Mouse (Mus musculus): ENCODE results near the gene Pdzk1ip1. TPM values are rescaled to one million over a fixed set of nuclear protein-coding genes. Genes with fewer than 3 reads are reported as not detected.

The Pdzk1ip1 gene
- total RNA-seq, 2 experiments from 2014 or later, result not detected

DNA sequence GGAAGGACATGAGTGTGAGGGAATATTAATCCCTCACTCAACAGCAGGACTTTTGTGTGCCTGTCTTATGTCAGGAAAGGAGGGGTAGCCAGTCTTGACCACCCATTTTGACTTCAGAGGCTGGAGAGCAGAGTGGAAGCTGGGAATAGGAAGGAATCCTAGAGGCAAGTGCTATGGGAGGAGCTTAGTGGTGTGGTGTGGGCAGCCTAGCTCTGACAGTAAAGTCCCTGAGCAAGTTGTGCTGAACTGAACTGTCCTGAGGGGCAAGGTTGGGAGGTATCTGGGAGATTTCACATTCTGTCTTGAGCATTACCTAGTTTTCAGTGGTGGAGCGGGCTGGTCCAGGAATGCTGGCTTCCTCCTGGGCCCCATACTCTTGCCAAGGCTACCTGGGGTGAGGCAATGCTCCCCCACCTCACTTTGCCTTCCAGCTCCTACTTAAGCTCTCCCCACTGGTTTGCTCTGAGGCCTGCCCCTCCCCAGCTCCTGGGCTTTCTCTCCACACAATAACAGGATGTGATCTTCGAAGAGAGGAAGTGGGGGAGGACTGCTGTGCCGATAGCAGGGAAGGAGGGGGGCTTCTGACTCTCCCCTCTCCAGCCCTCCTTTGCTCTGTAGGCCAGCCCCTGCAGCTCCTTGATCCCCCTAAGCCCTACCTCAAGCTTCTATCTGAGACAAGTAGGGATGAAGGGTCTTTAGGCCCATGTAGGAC, 13.1 kb upstream of the Pdzk1ip1 start:
- DNase-seq, result peak in 1 of 2 experiments; percentile 34

- peak in 1 of 2 experiments; percentile 41 for DNase-seq
These were observed 9.4 kb upstream of the Pdzk1ip1 start for GRCm38 (mm10) chr4:115078892-115079820.

DNA sequence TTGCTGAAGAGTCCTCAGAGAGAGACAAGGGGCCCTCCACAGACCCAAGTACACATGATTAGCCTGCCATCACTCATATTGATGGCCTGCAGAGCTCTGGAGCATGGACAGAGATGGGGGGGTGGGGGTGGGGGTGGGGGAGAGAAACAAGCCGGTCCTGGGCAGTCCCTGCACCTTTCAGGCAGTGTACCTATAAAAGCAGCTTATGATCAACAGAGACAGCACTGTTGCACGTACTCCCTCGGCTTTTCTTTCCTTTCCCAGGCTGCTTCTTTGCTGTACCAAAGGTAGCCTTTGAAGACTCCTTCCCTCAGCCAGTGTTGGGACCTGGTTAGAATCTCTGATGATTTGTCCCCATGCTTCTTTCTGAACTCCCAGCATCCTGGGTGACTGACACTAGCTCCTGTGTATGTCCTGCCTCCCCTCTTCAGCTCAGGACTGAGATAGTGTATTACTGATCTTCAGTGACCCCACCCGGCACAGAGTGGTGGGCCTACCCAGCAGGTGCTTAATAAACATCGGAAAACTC, 8.6 kb upstream of the Pdzk1ip1 start:
- no peak for DNase-seq

DNA sequence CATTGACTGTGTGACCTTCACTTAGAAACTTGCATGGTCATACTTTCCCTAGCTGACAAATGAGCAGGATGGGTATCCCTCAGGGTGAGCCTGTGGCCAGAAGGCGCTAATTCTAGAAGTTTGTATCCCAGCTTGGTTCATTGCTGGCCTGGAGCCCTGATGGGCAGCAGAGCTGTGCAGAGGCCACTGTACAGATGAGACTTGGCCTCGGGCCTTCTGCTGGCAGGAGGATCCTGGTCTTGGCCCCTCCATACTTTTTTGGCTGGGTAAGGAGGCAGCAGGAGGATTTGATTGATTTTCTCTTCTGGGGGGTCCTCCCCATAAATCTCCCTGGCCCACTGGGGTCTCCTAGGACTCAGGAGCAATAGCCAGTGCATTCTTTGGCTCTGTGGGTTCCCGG, 5.5 kb upstream of the Pdzk1ip1 start:
- no peak for DNase-seq

DNA sequence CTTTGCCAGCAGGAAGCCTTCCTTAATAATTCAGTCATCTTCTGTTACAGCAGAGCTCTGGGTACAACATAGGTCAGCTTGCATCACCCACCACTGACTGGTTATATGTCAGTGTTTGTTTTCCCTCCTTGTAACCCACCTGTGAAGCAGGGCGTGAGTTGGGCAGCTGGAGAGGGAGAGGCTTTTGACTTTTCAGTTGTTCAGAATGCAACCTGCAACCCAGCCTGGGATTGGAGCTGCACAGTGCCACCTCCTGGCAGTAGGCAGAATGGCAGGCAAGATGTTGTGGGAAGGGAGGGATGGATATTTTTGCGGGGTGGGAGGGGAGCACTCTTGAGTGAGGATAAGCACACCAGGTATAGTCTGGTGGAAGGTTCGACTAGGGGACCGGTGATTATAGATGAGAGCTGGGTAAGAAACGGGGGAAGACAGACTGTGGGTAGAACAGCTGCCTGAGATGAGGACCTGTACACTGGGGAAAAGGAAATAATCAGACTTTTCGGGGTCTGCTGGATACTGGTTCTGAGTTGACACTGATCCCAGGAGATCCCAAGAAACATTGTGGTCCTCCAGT, 2.9 kb upstream of the Pdzk1ip1 start:
- peak; percentile 55 to 70 for DNase-seq

DNA sequence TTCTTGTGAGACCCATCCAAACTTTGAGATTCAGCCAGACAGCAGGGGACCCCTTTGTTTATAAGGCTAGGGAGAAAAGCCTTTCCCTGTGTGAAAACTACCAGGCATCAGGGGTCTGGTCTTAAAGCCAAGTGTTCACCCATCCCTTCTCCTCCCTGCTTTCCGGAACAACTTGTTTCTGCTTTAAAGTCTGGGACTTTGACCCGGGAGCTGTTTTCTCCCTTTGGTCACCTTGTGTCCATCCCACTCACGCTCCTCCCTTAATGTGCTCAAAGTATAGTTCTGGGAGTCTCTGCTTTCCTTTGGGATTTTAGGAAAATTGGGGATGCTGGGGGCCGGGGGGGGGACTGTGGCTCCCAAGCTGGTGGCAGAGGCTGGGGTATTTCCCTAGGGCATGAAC, 2.3 kb upstream of the Pdzk1ip1 start:
- no peak for DNase-seq

GRCm38 (mm10) chr4:115086763-115087415, 1.6 kb upstream of the Pdzk1ip1 start:
- DNase-seq, result no peak

DNA sequence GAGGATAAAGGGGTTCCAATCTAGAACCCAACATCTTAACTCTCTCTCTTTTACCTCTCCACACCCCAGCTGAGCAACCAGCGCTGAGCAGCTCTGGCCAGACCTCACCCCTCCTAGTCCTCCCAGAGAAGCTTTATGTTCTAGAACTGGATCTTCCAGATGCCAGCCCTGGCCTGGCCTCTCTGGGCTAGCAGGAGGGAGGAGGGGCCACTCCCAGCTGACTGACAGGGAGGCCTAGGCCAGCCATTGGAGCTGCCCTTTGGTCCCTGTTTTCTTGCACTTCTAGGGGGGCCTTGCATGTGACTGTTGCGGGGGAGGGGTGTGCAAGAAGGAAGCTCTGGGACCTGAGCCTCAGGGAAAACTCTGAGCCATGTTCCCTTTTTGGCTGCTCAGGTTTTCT, 2.1 kb downstream of the Pdzk1ip1 start:
- DNase-seq, result no peak

DNA sequence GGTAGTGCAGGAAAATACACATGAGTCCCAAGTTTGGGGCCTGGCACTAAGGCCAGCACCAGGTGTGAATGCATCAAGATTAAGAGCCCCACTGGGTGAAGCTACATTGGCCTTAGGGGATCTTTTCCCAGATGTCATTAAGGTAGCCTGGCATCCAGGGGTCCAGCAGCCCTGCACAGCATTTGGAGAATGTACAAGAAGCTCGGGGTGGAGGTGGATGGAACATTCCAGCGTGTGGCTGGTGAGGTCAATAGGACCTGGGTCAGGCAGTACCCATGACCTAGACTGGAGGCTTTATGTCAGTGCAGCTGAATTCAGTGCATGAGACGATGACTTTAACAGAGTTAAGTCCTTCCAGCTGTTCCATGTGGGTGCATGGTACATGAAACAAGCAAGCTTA, 3.3 kb downstream of the Pdzk1ip1 start:
- DNase-seq, result no peak

- no peak for DNase-seq
These were observed 4.9 kb downstream of the Pdzk1ip1 start for GRCm38 (mm10) chr4:115093331-115093864.

GRCm38 (mm10) chr4:115094056-115094455, 5.5 kb downstream of the Pdzk1ip1 start:
- no peak for DNase-seq

GRCm38 (mm10) chr4:115095671-115096434, 7.3 kb downstream of the Pdzk1ip1 start:
- DNase-seq, result peak; percentile 35 to 56

DNA sequence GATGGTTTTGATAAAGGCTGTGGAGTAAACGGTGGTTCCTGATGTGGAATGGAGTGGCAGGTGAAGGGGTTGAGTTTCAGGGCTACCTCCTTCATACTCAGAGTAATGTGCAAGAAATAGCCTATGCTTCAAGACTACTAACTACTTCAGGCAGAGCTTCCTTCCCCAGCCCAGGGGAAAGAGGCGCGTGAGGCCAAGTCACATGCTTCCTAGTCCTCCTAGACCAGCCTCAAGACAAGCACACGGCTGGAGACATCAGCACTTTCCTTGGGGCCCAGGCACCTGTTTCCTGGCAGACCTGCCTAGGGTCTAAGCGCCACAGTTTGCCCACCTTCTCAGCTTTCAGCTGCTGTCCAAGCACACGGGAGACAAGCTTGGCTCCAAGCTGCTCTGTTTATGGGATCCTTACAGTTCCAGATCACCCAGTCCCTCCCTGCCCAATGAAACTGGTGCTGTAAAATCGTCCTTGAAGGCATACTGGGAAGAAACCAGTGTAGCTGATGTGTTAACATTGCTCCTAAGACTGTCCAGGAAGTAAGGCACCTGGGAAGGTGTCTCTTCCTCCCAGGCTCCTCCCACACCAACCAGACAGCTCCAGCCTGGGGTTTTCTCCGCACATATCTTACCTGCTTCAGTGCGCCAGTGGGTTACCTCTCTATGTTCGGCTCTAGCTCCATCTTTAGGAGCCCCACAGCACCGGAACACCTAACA, 8.1 kb downstream of the Pdzk1ip1 start:
- no peak for DNase-seq

- peak in 1 of 2 experiments; percentile 35 for DNase-seq
These were observed 8.6 kb downstream of the Pdzk1ip1 start for GRCm38 (mm10) chr4:115097146-115097496.

DNA sequence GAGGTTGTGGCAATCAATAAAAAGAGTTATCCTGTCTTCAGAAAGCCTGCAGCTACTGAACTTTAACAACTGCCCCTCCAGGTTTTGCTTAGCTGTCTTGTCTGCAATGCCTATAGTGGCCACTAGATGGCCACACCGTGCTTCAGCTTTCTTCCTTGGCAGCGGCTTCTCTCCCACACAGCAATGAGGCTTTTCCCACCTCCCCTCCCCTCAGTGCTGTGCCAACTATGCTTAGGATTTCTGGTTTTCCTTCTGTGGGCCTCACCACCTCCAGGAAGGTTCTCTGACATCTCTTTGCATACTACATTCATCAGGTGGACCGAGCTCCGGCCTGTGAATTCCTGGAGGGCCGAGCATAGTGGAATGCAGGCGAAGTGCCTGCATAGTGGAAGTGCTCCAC, 13.2 kb downstream of the Pdzk1ip1 start:
- peak; percentile 27 to 38 for DNase-seq

DNA sequence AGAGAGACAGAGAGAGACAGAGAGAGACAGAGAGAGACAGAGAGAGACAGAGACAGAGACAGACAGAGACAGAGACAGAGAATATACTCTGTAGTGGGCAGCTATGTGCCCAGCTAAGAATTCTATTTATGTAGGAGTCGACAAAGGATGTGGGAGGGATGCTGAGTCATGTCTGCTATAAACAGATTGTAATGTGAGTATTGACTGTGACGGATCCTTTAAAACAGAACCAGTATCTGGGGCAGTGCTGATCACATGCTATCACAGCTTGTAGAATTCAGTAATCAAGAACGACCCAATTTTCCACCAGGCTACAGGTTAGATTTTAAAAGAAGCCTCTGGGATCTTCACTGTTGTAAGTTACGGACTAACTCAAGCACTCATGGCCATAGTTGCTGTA, 15.0 kb downstream of the Pdzk1ip1 start:
- no peak for DNase-seq

GRCm38 (mm10) chr4:115111167-115111566, 22.7 kb downstream of the Pdzk1ip1 start:
- DNase-seq, result no peak

GRCm38 (mm10) chr4:115113266-115113665, 24.8 kb downstream of the Pdzk1ip1 start:
- no peak for DNase-seq

- DNase-seq, result no peak
These were observed 31.1 kb downstream of the Pdzk1ip1 start for GRCm38 (mm10) chr4:115119642-115120041.

DNA sequence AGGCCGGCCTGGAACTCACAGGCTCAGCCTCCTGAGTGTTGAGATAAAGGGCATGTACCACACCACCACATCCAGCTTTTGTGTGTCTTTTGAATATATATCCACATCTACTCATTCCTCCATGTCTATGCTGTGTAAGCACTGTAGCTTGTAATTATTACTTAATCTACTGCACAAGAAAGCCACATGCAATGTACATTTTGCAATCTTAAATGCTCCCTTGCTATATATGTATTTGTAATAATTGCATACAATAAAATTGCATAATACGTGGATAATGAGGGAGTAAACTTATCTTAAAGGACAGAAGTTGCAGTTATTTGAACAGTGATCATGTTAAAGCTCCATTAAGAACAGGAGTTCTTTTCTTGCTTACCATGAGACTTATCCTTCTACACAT, 32.7 kb downstream of the Pdzk1ip1 start:
- no peak for DNase-seq
